Mouse (Mus musculus) cortical plate, adult 2 months (tissue): ENCODE results near the gene Lcn8.

Experiments used
- CTCF ChIP-seq: fragments of 200-500 bp; IDR thresholded peaks from 2 replicates; pipeline ENCODE4 v1.5.1; 2011; ENCODE audit warnings: mild to moderate bottlenecking, control low read depth, low read length; ENCODE audit not compliant: insufficient read depth; ENCODE audit errors: extremely low read depth
- POLR2A ChIP-seq: fragments of 200-500 bp; IDR thresholded peaks from 2 replicates; pipeline ENCODE4 v1.6.1; 2011; ENCODE audit warnings: mild to moderate bottlenecking, low read length, control low read depth; ENCODE audit not compliant: insufficient read depth; ENCODE audit errors: extremely low read depth

GRCm38 (mm10) chr2:25654502-25654901, 1.6 kb downstream of the Lcn8 start:
- TF ChIP-seq POLR2A (no peak), CTCF (no peak)
